Mouse (Mus musculus): ENCODE measurements around the gene Trim9. TPM values are rescaled to one million over a fixed set of nuclear protein-coding genes. Genes with fewer than 3 reads are reported as not detected.

Trim9 gene
- polyA plus RNA-seq, 1 experiment from 2014 or later: 1.5 TPM

DNA sequence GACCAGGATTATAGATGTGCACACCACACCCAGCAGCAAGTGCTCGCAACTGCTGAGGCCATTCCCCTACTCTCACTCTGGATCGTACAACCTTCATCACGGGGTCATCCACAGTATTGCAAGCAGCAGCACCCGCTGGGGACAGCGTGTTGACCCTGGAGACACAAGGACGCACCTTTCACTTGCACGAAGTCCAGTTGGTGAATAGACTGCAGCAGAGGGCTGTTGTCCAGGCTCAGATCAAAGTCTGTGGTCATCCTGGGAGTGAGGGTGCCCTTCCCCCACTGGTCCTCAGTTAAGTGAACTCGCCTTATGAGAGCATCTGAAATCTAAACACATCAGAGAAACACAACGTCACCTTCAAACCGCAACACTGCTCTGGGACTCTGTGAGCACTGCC, 67.0 kb downstream of the Trim9 start:
- Histone ChIP-seq H3K4me2 (replicated peaks) (no peak overlapping the region), H3K36me3 (no peaks in the 10 kb centered on the region), H3K4me3 (replicated peaks) (no peak overlapping the region), H3K27me3 (replicated peaks) (no peaks in the 10 kb centered on the region), H3K9me3 (no peaks in the 10 kb centered on the region), H3K4me1 (replicated peaks) (no peaks in the 10 kb centered on the region), H3K9ac (no peak overlapping the region), H3K27ac (no peak overlapping the region)
- 77% methylated on average over 10 of the region's 10 CpGs for WGBS
- ATAC-seq: no peak

DNA sequence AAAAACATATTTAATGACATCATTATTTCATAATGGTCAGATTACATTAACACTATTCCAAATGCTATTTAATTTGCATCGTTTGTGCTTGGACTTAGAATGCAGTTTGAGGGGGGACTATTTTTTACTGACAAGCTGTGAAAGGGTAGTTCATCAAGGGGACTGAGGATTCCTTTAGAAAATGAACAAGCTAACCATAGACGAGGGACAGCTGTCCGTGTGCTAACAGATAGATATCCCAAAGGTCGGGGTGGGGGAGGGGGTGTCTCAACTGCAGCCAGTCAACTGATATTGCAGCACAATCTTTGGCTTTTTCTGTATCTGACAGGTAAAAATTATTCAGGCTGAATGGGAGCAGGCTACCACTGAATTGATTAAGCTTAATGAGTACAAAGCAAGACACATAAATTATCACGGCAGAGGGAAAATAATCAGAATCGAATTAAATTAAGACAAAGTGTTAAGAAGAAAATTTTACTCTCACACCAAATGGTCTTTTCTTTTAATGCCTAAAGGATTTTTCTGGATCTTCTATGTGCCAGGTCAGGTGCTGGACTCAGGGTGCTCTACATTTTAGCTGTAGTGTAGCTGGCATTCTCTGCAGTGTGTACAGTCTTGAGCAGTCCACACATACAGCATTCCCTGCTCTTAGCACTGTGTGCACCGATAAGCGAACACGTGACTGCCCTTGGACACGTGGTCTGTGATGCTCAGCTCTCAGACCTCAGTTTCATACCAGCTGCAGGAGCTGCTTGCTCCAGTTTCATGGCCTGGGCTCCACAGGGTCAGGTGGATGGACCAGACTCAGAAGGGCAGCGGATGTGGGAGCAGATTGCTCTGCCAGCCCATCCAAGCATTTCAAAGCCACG, 70.1 kb downstream of the Trim9 start:
- Histone ChIP-seq H3K27ac (no peak overlapping the region), H3K4me2 (replicated peaks) (no peak overlapping the region), H3K9me3 (no peaks in the 10 kb centered on the region), H3K9ac (no peak overlapping the region), H3K4me1 (replicated peaks) (no peaks in the 10 kb centered on the region), H3K4me3 (replicated peaks) (no peak overlapping the region), H3K27me3 (replicated peaks) (no peaks in the 10 kb centered on the region), H3K36me3 (no peaks in the 10 kb centered on the region)
- ATAC-seq: no peak
- 66% methylated on average over 12 of the region's 12 CpGs for WGBS

DNA sequence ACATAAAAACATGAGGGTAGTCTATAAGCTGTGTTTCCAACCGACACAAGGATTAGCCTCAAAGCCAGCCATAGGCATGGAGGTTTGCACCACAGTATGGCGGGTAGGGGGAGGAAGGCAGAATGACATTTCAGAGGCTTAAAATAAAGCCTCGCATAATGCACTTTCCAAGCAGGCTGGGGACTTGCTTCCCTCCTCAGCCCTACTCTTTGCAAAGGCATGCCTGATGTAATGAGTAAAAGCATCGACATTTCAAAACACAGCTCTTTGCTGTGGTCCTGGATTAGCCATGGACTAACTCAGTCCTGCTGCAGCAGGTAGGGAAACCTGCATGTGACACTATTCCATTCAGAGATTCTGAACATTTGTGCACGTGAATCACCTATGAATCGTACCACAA, 77.7 kb downstream of the Trim9 start:
- H3K27ac ChIP-seq: no peak overlapping the region
- no peaks in the 10 kb centered on the region for H3K9me3 ChIP-seq
- no peak overlapping the region for H3K9ac ChIP-seq
- H3K27me3 ChIP-seq (replicated peaks): no peaks in the 10 kb centered on the region
- H3K36me3 ChIP-seq: no peaks in the 10 kb centered on the region
- no peak for ATAC-seq
- H3K4me1 ChIP-seq (replicated peaks): no peaks in the 10 kb centered on the region
- 78% methylated on average over 6 of the region's 6 CpGs for WGBS
- no peak overlapping the region for H3K4me2 ChIP-seq (replicated peaks)
- no peak overlapping the region for H3K4me3 ChIP-seq (replicated peaks)

DNA sequence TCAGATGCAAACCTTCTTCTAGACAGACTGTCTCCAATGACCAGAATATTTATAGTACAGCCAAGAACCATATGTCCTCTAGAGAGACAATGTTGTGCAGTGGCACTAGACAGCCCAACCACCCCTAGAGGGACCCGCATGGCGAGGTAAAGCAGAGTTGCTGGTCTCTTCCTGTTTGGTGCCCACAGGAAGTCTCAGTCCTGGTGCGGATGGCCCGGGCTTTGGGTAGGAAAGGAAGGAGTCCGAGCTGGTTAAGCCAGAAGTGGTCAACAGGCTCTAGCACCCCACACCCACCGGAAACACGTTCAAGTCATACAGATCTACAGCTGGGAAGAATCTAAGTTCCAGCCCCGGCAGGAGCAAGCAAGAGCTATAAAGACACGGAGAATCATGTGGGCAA, 80.1 kb downstream of the Trim9 start:
- ATAC-seq: no peak
- no peaks in the 10 kb centered on the region for H3K4me1 ChIP-seq (replicated peaks)
- no peaks in the 10 kb centered on the region for H3K27me3 ChIP-seq (replicated peaks)
- H3K4me3 ChIP-seq (replicated peaks): no peak overlapping the region
- no peak overlapping the region for H3K27ac ChIP-seq
- H3K9ac ChIP-seq: no peak overlapping the region
- no peak overlapping the region for H3K4me2 ChIP-seq (replicated peaks)
- 87% methylated on average over 9 of the region's 9 CpGs for WGBS
- no peaks in the 10 kb centered on the region for H3K36me3 ChIP-seq
- H3K9me3 ChIP-seq: no peaks in the 10 kb centered on the region

DNA sequence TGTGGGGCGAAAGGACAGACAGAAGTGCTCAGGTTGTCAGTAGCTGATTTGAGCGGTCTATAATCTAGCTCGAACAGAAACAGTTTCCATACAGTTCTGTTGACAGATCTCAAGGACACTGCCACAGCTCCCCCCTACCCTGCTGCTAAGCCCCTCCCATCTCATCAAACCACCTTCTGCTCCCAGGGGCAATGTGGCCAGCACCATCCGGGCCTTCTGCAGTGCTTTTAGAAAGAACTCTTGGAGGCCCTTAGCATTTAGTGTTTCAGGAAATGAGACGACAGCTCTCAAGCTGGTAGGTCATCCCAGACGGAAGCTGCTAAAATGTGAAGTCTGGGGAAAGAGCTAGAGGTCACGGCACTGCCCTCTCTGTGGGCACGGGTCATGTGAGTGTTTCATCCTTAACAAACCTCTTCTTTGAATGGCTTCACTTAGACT, 80.9 kb downstream of the Trim9 start:
- H3K9ac ChIP-seq: no peak overlapping the region
- 51% methylated on average over 8 of the region's 8 CpGs for WGBS
- H3K4me1 ChIP-seq (replicated peaks): no peaks in the 10 kb centered on the region
- H3K36me3 ChIP-seq: no peaks in the 10 kb centered on the region
- no peak overlapping the region for H3K4me3 ChIP-seq (replicated peaks)
- H3K4me2 ChIP-seq (replicated peaks): no peak overlapping the region
- H3K9me3 ChIP-seq: no peaks in the 10 kb centered on the region
- no peak overlapping the region for H3K27ac ChIP-seq
- no peak for ATAC-seq
- no peaks in the 10 kb centered on the region for H3K27me3 ChIP-seq (replicated peaks)

DNA sequence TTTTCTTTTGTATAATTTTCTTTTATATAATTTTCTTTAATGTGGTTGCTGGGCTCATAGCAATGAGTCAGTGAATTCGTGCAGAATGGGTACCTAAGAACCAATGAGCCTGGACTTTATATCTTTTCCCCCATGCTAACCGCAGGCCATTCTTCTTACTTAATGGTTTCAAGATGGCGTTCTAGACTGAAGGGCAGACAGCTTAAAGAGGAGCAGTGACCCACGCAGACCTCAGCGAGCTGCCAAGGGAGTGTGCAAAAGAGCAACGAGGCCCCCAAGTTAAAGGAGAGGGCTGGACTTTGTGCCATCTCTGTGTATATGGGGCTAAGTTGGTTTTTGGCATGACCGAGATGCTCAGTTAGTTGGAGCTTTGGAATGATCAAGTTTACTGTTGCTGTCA, 83.7 kb downstream of the Trim9 start:
- no peak overlapping the region for H3K27ac ChIP-seq
- no peak overlapping the region for H3K4me2 ChIP-seq (replicated peaks)
- 80% methylated on average over 7 of the region's 7 CpGs for WGBS
- H3K9ac ChIP-seq: no peak overlapping the region
- H3K27me3 ChIP-seq (replicated peaks): no peaks in the 10 kb centered on the region
- H3K4me1 ChIP-seq (replicated peaks): no peaks in the 10 kb centered on the region
- H3K36me3 ChIP-seq: no peaks in the 10 kb centered on the region
- H3K4me3 ChIP-seq (replicated peaks): no peak overlapping the region
- ATAC-seq: no peak
- no peaks in the 10 kb centered on the region for H3K9me3 ChIP-seq

DNA sequence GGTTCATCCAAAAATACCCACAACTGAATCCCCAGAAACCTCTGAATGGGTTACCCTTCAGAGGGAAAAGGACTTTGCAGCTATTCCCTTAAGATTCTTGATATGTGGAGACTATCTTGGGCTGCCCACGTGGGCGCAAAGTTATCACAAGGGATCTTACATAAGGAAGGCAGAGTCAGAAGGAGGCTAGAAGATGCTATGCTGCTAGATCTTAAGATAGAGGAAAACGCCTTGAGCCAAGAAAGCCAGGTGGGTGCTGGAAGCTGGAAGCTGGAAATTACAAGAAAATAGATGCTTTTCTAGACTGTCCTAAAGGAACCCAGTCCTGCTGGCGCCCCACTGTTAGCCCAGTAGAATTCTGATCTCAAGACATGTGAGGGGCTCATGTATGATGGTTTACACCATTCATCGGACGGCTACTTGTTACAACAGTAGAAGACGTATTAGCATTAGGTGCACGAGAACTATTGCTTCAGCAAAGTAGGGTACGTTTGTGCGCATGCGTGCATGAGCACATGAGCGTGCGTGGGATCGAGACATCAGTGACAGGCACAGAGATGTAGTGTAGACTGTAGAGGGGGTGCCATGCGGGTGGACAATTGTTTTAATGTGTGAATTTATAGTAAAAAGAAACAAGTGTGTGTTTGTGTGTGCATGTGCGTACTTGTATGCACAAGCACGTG, 85.0 kb downstream of the Trim9 start:
- no peak overlapping the region for H3K4me3 ChIP-seq (replicated peaks)
- no peak for ATAC-seq

DNA sequence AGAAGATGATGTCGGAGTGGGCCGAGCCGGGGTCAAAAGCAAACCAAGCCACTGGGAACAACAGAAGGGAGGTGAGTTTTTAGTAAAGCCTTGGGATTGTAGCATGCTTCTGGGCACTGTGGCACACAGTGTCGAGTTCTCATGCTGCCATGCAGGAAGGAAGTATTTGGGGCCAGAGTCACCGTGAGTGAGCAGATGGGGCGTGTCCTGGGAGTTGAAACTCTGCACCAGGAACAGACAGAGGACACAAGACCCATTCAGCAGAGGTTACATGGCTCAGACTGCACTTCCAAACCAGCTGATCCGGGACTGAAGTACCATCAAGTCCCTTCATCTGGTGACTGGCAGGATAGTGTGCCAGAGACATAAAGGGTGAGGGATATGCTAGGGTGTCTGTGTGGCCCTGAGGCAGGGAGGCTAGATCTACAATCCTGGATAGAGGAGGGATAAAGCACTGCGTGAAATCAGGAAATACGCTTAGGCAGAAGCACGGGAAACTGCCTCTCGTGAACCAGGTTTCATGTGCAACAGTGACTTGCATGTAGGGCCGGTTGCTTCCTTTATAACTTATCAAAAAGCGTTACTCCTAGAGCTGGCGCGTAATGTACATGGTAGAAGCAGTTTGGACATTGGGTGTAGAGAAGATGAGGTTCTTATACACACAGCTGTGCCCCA, 96.1 kb downstream of the Trim9 start:
- Histone ChIP-seq H3K4me3 (replicated peaks) (no peak overlapping the region), H3K4me1 (replicated peaks) (no peaks in the 10 kb centered on the region), H3K36me3 (no peaks in the 10 kb centered on the region), H3K4me2 (replicated peaks) (no peak overlapping the region), H3K27me3 (replicated peaks) (no peaks in the 10 kb centered on the region), H3K9ac (no peak overlapping the region), H3K9me3 (no peaks in the 10 kb centered on the region), H3K27ac (no peak overlapping the region)
- 81% methylated on average over 15 of the region's 15 CpGs for WGBS
- ATAC-seq: no peak

More for the DNA sequence above, 85.0 kb downstream of the Trim9 start:
- Histone ChIP-seq H3K9ac (no peak overlapping the region), H3K4me2 (replicated peaks) (no peak overlapping the region), H3K9me3 (no peaks in the 10 kb centered on the region), H3K27me3 (replicated peaks) (no peaks in the 10 kb centered on the region), H3K36me3 (no peaks in the 10 kb centered on the region), H3K27ac (no peak overlapping the region), H3K4me1 (replicated peaks) (no peaks in the 10 kb centered on the region)
- WGBS: 92% methylated on average over 17 of the region's 17 CpGs

DNA sequence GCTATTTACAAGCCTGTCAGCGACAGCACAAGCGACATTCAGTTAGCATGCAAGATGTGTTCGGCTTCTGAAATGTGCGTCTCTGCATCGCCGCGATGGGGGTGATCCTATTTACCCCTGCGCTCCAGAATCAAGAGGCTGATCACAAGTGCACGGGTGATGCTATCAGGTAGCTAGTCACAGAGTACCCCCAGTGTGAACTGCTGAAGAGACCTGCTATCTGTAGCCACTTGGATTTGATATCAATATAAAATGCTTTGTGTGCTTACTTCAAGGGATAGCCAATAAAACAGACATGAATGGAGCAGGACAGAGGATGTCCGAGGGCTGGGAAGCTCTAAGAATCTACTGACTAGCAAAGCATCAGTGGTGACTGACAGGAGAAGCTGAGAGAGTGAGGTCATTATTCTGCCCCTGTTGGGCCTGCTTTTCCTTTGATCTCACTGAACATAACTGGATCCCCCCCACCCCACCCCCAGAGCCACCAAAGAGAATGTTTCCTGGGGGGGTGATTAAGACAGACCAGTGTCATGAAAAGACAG, 97.7 kb downstream of the Trim9 start:
- Histone ChIP-seq H3K9ac (no peak overlapping the region), H3K9me3 (no peaks in the 10 kb centered on the region), H3K36me3 (no peaks in the 10 kb centered on the region), H3K4me1 (replicated peaks) (no peaks in the 10 kb centered on the region), H3K4me3 (replicated peaks) (no peak overlapping the region), H3K27me3 (replicated peaks) (no peaks in the 10 kb centered on the region), H3K4me2 (replicated peaks) (no peak overlapping the region), H3K27ac (no peak overlapping the region)
- ATAC-seq: no peak
- 84% methylated on average over 10 of the region's 10 CpGs for whole genome bisulfite sequencing

DNA sequence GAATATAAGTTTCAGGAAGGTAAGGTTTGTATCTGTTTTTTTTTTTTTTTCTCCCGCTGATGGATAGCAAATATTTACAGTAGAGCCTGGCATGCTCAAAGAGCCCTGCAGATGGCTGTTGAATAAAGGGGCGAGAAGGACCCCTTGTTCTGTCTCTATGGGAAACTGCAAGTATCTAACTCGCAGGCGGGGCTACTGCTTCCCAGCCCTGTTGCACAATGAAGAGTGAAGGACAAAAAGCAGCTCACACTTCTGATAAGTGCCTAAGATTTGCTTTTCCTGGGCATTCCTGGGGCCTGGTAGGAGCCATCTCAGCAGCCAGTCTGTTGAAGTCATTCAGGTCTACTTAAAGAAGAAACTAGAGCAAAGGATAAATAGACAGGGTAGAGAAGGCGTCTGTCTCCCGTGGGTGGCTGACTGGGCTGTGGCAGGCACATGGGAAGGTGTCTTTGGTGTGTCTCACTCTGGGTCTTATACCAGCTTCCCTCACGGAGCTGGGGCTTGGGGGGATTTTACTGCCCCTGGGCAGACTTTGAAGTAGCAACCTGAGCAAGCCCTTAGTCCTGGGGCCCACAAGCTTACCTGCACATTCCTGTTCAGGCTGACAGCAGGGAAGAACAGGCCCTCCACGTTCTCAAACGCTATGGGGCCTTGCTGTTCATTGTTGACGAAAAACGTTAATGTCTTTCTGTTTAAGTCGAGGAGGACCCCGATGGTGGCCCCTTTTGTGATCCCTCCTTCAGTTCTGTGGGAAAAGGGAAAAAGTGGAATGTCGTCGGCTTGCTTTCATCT, 99.5 kb downstream of the Trim9 start:
- Histone ChIP-seq H3K4me2 (replicated peaks) (no peak overlapping the region), H3K9ac (no peak overlapping the region), H3K9me3 (no peaks in the 10 kb centered on the region), H3K36me3 (no peaks in the 10 kb centered on the region), H3K4me1 (replicated peaks) (no peaks in the 10 kb centered on the region), H3K4me3 (replicated peaks) (no peak overlapping the region), H3K27me3 (replicated peaks) (no peaks in the 10 kb centered on the region), H3K27ac (no peak overlapping the region)
- no peak for ATAC-seq
- WGBS: 59% methylated on average over 15 of the region's 15 CpGs

DNA sequence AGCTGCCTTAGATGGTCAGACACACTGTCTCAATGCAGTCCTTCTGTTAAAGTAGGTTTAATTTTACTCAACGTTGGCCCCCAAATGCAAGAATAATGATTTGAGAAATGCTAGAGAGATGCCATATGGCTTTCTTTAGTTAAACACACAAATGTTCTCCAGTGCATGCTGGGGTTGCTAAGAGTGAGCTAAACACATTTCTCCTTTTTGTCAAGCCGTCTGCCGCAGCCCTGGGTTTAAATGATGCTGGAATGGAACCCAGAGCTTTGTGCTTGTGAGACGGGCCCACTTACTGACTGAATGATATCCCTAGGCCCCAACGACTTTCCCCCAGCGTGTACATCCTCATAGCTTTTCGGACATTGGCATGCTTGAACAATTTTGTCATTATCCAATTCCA, 104.9 kb downstream of the Trim9 start:
- no peaks in the 10 kb centered on the region for H3K36me3 ChIP-seq
- no peak overlapping the region for H3K4me2 ChIP-seq (replicated peaks)
- no peaks in the 10 kb centered on the region for H3K27me3 ChIP-seq (replicated peaks)
- no peak overlapping the region for H3K27ac ChIP-seq
- ATAC-seq: no peak
- H3K9ac ChIP-seq: no peak overlapping the region
- H3K4me1 ChIP-seq (replicated peaks): no peaks in the 10 kb centered on the region
- WGBS: 81% methylated on average over 7 of the region's 7 CpGs
- no peak overlapping the region for H3K4me3 ChIP-seq (replicated peaks)
- H3K9me3 ChIP-seq: no peaks in the 10 kb centered on the region

DNA sequence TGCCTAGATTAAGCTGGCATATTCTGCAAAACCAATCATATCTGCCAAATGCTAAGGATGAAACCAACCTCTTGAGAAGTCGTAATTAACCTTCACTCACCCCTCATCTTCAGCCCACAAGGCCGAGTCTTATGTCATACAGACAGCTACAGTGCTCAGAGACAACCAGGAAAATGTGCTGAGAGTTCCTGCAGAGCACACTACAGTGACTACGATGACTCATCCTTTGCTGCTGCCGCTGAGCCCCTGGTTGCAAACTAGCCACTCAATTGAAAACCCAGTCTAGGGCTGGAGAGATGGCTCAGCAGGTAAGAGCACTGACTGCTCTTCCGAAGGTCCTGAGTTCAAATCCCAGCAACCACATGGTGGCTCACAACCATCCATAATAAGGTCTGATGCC, 107.7 kb downstream of the Trim9 start:
- H3K9me3 ChIP-seq: no peaks in the 10 kb centered on the region
- no peaks in the 10 kb centered on the region; the same call in 1 of the 2 replicates for H3K4me1 ChIP-seq (replicated peaks)
- ATAC-seq: no peak
- no peak overlapping the region for H3K27ac ChIP-seq
- H3K27me3 ChIP-seq (replicated peaks): no peaks in the 10 kb centered on the region
- H3K9ac ChIP-seq: no peak overlapping the region
- no peaks in the 10 kb centered on the region for H3K36me3 ChIP-seq
- no peak overlapping the region for H3K4me3 ChIP-seq (replicated peaks)
- H3K4me2 ChIP-seq (replicated peaks): no peak overlapping the region
- WGBS: 68% methylated on average over 5 of the region's 5 CpGs

All from intestine, embryonic 15.5 days (tissue).